Mouse (Mus musculus) left cerebral cortex, postnatal 14 days (tissue): ENCODE data around the gene Satb2. TPM values are rescaled to one million over a fixed set of nuclear protein-coding genes. Genes with fewer than 3 reads are reported as not detected.

Source experiments
- DNase-seq, 2 experiments: peaks; one replicate each; pipeline ENCODE4 v3.0.0; 2021 to 2022; ENCODE audit warnings: low spot score in 2 of 2, mixed read lengths in 1 of 2
- intact Hi-C: fragments of 180-260 bp; cut with DNase I; formaldehyde crosslinking; loops from one replicate; pipeline ENCODE4 v1.15.1; 2025
- long read RNA-seq, 2 experiments: library from polyadenylated mRNA; stranded (forward); transcript quantifications; one replicate each; pipeline ENCODE4 v2.0.0; 2021
- total RNA-seq, 2 experiments: library from RNA; stranded (reverse); gene quantifications; 2 replicates each; pipeline ENCODE4 v1.2.3; 2021

Satb2 gene
- 100 to 1,000 TPM in 1 of 2 experiments, 10 to 100 TPM in 1; 99.7 to 109 TPM for total RNA-seq
- long read RNA-seq, experiment 1, full-length matches to known transcripts = 4 of 41 reads
- long read RNA-seq, experiment 1, partial matches to known transcripts = 19 of 41 reads
- long read RNA-seq, experiment 1, other reads (novel, unspliced or antisense) = 18 of 41 reads
- long read RNA-seq, experiment 2, full-length matches to known transcripts = 3 of 20 reads
- long read RNA-seq, experiment 2, partial matches to known transcripts = 10 of 20 reads
- long read RNA-seq, experiment 2, other reads (novel, unspliced or antisense) = 7 of 20 reads

- intact Hi-C loops = loop anchor here (5.0 kb wide), 1 partner anchor 289 kb away; no protein-coding TSS in a partner anchor
- DNase-seq = no peak
Observed at GRCm38 (mm10) chr1:56978151-56978700, at the start of gene Satb2. TSS of gene Satb2 (minus strand) at chr1:56978650.

- intact Hi-C loops = no loop called here
- DNase-seq = no peak
Observed at GRCm38 (mm10) chr1:57018941-57019340, 40.5 kb upstream of the Satb2 start.

DNA sequence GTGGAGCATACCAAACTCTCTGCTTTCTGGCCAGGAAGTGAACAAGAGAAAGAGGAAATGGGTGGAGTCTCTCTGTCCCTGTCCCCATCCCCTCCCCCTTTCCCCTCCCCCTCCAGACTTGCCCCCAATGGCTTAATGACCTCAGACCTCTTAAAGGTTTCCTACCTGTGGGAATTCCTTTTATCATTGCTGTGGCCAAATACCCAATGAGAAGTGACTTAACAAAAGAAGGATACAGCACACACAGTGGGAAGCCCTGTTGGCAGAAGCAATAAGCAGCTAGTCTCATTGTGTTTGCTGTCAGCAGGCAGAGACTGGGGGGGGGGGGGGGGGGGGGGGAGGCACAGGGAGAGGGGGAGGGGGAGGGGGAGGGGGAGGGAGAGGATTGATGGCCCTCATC, 35.4 kb upstream of the Satb2 start:
- DNase-seq = no peak
- intact Hi-C loops = no loop called here

- intact Hi-C loops = no loop called here
- DNase-seq = no peak
Observed at GRCm38 (mm10) chr1:57009171-57009570, 30.7 kb upstream of the Satb2 start.

- intact Hi-C loops = no loop called here
- no peak for DNase-seq
Observed at GRCm38 (mm10) chr1:56995041-56995440, 16.6 kb upstream of the Satb2 start.

GRCm38 (mm10) chr1:56992310-56992709, 13.9 kb upstream of the Satb2 start:
- intact Hi-C loops = no loop called here
- DNase-seq = no peak

GRCm38 (mm10) chr1:56991613-56992012, 13.2 kb upstream of the Satb2 start:
- DNase-seq = no peak
- intact Hi-C loops = no loop called here

- no peak for DNase-seq
- intact Hi-C loops = loop anchor here (5.0 kb wide), 1 partner anchor 223 kb away; no protein-coding TSS in a partner anchor
Observed at GRCm38 (mm10) chr1:56984483-56984810, 6.0 kb upstream of the Satb2 start.

DNA sequence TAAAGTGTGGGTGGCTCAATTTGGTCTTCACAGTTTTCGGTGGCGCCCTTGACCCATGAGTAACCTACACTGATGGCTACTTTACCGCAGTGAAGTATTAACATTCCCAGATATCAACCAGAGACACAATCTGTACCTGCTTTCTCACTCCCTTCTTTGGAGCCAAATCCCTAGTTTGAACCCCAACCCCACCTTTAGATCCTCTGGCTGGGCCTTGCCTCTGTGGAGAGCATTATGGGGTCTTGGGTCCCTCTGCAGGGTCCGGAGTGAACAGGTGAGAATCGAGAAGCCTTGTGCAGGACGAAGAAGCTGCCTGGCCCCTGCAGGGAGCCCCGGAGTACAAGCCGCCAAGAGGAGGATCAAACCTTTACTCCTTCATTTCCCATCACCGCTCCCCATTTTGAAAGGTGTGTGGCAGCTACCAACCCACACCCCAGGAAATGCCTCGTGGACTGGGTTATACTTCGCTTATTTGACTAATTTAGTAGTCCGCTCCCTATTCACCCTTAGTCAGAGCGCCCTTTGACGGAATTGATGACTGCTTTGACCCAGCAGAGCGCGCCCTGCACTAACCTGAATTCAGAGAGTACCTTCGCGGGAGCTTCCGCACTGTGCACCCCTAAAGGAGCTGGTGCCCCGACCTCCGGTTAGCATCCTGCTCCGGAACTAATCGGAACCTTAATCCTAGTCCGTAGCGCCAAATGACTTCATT, 5.5 kb upstream of the Satb2 start:
- DNase-seq = no peak
- intact Hi-C loops = loop anchor here (5.0 kb wide), 1 partner anchor 223 kb away; no protein-coding TSS in a partner anchor

- no peak for DNase-seq
- intact Hi-C loops = loop anchor here (5.0 kb wide), 1 partner anchor 224 kb away; no protein-coding TSS in a partner anchor
Observed at GRCm38 (mm10) chr1:56983100-56983590, 4.7 kb upstream of the Satb2 start.

DNA sequence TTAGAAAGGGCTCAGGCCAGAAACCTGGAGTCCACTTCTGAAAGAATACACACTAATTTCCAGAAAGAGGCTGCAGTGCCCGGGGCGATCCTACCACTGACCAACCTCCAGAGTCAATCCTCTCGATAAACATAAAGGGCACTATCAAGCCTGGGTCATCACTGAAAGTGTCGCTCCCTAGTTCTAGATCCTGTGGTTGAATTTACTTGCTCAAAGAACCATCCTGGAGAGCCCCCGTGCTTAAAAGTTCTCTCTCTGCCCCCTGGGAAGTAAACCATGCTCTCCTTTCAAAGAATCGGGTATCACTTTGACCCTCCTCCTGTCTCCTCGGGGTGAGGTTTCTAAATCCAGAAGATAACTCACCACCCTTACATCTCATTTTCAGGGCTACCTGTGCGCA, 4.2 kb upstream of the Satb2 start:
- DNase-seq = no peak
- intact Hi-C loops = loop anchor here (5.0 kb wide), 1 partner anchor 225 kb away; no protein-coding TSS in a partner anchor

- no peak for DNase-seq
- intact Hi-C loops = loop anchor here (5.0 kb wide), 1 partner anchor 225 kb away; no protein-coding TSS in a partner anchor
Observed at GRCm38 (mm10) chr1:56981947-56982555, 3.6 kb upstream of the Satb2 start.

DNA sequence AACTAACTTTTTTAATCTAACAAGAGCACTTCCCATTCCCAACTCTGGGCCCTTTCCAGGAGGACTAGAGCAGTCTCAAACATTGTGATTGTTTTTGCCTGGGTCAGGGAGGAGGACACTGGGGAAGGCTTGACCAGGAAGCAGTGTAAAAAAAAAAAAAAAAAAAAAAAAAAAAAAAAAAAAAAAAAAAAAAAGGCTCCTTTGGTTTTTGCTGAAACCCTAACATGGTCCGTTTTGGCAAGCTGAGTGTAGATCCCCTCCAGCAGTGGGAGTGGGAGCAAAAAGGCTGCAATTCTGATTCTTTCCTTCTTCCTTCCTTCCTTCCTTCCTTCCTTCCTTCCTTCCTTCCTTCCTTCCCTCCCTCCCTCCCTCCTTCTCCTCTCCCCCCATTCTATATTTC, 3.1 kb upstream of the Satb2 start:
- no peak for DNase-seq
- intact Hi-C loops = loop anchor here (5.0 kb wide), 1 partner anchor 226 kb away; no protein-coding TSS in a partner anchor

DNA sequence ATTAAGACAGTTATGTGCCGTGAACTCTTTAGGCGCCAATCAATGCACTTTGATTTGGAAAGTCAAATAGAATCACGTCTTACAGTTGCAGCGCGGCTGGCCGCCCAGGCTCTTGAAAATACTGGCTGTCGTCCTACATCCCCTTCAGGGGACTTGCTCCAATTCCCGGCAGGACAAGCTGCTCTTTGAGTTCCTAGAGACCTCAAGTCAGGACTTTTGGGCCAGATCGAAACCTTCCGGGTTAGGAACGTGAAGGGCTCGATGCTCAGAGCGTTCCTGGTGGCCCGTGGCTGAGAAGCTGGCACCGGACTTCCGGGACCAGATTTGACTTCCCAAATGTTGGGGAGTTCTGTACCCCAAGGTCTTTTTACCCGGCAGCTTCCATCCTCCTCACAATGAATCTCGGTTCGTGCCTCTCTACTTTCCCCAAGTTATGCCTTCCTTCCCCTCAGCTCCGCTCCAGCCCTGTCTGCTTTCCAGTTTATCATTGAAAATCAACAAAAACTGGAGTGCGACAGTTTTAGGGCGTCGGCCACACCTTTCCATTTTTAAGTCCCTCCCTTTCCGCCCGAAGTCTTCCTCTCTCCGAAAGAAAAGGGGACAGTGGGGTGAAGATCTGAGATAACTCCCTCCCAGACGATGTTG, 2.3 kb upstream of the Satb2 start:
- no peak for DNase-seq
- intact Hi-C loops = loop anchor here (5.0 kb wide), 1 partner anchor 227 kb away; no protein-coding TSS in a partner anchor

GRCm38 (mm10) chr1:56979531-56980395, 1.3 kb upstream of the Satb2 start:
- intact Hi-C loops = loop anchor here (5.0 kb wide), 2 partner anchors 228 to 288 kb away; no protein-coding TSS in a partner anchor
- DNase-seq = no peak

GRCm38 (mm10) chr1:56977201-56978100, 999 bp downstream of the Satb2 start:
- intact Hi-C loops = loop anchor here (2.0 to 5.0 kb wide), 3 partner anchors 290 to 1087 kb away; no protein-coding TSS in a partner anchor
- peak in 1 of 2 experiments; percentile 70 for DNase-seq

- no peak for DNase-seq
- intact Hi-C loops = loop anchor here (2.0 to 5.0 kb wide), 3 partner anchors 291 to 1086 kb away; no protein-coding TSS in a partner anchor
Observed at GRCm38 (mm10) chr1:56976825-56977104, 1.7 kb downstream of the Satb2 start.
